Mouse (Mus musculus): ENCODE data around the gene Jakmip3. TPM values are rescaled to one million over a fixed set of nuclear protein-coding genes. Genes with fewer than 3 reads are reported as not detected.

The Jakmip3 gene
- not detected in 2 replicates for total RNA-seq (2023)

DNA sequence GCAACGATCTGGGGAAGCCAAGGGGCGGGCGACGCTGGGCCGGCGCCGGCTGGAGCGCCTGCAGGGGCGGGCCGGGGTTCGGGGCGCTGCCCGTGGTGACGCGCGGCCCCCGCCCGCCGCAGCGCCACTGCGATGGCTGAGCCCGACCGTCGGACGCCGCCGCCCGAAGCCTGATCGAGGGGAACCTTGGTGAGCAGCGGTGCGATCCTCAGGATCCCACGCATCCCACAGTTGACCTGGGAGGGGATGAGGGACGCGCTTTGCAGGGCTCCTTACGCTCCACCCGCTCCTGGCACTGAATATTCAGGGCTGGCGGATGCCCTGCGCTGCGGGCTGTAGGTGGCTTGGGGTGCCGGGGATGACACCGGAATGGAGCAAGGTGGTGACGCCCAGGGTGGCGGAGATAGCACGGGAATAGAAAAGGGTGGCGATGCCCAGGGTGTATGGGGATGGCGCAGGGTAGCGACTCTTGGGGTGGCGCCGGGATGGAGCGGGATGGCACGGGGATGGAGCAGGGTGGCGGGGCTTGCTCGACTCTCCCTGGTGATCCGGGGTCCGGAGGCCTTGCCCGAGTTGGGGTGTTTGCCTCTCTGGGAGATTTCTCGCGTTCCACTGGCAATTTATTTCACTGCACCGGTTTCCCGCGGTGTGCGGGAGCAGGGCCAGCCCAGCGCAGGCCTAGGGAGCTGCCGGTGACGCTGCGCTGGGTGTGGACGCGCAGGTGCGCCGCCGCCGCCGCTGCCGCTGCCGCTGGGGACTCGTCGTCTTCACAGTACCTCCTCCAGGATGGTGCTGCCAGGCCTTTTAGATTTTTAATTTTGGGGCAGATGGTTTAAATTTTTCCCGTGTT lies at the start of gene Jakmip3:
Gene Jakmip3 (plus strand): TSS at position 119 of the 850 bp plus-strand sequence.

DNA sequence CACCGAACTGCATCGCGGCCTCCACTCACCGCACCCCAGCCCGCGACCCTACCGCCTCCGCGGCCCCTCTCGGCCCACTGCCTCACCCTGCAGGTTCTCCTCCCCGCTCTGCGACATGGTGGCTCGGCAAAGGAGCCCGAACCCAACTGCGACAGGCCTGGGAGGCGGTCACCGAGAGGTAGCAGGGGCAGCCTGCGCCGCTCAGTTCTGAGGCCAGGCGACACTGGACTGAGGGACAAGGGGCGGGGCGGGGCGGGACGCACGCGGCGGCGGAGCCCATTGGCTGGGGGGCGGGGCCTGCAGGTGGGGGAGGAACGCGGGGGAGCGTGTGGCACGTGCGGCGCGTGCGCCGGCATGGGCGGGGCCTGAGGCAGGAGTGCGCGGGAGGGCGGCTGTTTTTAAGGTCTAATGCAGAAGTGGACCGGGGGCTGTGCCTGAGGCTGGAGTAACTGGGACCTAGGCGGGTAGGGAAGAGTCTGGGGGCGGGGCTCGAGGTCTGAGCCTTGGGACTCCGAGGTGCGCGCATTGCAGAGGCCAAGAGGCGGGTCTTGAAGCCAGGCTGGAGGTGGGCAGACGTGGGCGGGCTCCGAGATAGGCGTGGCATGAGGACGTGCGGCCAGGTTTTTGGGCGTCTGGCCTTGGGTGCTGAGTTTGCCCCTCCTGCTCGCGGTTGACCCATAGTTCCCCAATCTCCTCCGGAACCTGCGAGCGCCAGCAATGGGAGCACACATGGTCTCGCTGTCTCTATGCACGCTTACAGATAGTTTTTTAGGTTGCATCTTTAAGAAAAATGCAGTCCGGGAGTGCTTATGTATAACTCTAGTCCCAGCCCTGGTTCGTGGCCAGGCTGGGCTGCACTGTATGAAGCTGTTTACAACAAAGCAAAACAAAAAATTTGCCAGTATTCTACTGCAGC lies 31.0 kb upstream of the Jakmip3 start, which contains the start of gene Bnip3:
Gene Bnip3 (minus strand): TSS at position 243 of the 916 bp plus-strand sequence.

DNA sequence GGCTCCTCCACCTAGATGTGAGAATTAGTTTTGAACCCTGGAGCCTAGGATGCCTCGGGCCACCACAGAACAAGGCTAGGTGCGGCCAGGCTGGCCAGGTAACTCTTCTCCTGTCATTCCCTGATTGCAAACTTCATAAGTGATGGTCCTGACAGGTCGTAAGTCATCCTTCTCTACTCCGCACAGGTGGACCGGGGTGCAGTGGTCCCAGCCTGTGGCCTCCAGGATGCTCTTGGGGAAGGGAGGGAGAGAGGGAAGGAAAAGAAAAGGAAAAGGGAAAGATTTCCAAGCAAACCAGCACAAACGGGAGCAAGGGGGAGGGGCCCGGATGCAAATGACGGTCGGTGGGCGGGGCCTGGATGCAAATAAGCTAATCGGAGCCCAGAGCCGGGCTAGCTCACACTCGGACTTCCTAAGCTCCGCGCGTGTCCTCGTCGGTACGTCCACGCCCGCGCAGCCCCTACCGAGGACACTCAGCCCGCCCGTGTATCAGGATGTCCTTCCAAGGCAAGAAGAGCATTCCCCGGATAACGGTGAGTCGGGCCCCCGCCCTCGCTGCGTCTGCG lies 145.2 kb downstream of the Jakmip3 start, which contains the start of gene Dpysl4:
Gene Dpysl4 (plus strand): TSS at position 373 of the 566 bp plus-strand sequence.

Other genes with a start within 250 kb of the Jakmip3 start
- 68.0 and 87.9 TPM in 2 replicates for gene Ppp2r2d, start 94.7 kb upstream of the Jakmip3 start, total RNA-seq (2023)
- gene Mapk1ip1, start 94.5 kb upstream of the Jakmip3 start, total RNA-seq (2023): 23.9 and 30.1 TPM in 2 replicates
- gene Bnip3, start 31.2 kb upstream of the Jakmip3 start, total RNA-seq (2023): 9.6 and 9.8 TPM in 2 replicates
- gene Dpysl4, start 145.3 kb downstream of the Jakmip3 start, total RNA-seq (2023): not detected in 2 replicates